Mouse (Mus musculus) heart, postnatal 0 days (tissue): ENCODE measurements around the gene Micu1.

ENCODE experiments used
- CTCF ChIP-seq: IDR thresholded peaks from 2 replicates; pipeline ENCODE4 v1.5.1; 2016; ENCODE audit warnings: antibody characterized with exemption, control low read depth, low read depth
- EP300 ChIP-seq: IDR thresholded peaks from 2 replicates; pipeline ENCODE4 v1.6.1; 2016; ENCODE audit warnings: antibody characterized with exemption, low read depth

DNA sequence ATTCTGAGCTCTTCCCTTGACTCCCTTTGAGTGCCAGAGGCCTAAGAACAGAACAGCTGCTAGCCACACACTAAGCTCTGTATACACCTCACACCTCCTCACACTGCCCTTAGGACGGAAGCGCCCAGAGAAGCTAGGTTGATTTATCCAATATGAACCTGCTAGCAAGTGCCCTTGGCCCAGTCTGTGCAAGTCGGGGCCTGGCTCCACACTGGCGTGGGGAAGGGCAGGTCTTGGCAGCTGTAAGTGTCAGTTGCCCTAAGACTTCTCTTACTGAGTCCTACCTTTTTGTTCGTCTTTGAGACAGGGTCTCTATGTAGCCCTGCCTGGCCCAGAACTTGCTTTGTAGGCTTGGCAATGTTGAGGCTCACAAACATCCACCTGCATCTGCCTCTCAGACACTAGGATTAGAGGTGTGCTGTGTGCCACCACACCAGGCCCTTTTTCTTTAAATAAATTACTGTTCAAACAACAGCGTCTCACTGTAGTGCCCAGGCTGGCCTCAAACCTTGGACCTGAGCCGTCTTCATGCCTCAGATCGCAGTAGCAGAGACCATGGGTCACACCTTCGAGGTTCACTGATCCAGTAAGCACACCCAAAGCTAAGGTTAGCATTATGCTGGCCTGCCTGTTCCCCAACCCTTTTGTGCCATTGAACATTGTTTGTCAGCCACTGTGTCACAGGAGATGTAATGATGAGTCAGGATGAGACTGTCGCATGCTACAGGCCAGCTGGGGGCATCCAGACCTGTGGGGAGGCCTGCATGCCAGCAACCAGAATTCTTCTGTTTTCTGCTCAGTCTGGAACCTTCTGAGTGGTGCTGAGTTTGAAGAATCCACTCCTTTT, 182.3 kb downstream of the Micu1 start:
- no peak for TF ChIP-seq CTCF
- no peak for TF ChIP-seq EP300
